Mouse (Mus musculus): Measurements from ENCODE around the gene Zfp68.

Zfp68 gene

DNA sequence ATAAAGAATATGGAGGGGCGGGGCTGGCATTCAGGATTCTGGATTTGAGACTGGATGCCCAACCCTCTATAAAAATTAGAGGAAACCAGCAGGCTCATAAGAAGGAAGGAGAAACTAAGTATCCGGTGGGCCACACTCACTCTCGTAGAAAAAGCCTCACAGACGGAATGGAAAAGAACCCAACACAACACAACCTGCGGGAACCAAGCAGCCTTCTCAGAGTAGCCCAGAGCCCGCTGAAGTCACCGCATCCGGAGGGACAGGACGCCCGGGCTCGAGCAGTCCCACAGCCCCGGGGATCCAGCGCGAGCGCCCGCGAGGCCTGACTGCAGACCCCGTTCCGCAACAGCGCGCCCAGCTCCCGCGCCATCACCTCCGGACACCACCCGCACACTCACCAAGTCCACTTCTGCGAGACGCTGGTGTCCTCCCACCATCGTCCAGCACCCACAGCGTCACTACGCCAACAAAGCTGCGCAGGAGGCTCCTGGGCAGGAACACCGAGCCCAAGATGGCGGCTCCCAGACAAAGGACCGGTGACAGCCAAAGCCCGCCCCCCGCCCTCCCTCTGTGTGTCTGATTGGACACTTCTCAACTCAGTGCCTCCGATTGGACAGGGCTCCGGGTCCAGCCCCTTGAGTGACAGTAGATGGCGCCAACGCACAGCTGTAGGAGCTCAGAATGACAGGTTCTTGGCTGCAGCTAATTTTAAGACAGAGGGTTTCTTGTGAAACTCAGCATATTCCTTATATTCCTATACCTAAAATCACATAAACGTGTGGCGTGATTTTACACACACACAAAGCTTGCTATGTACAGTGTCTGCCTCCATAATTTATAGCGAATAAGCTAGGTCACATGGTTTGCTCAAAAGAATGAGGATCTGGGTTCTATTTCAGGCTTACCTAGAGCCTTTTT, at the start of gene Zfp68:
Zfp68 (minus strand) TSS at position 551 of the 918 bp plus-strand sequence.
- H3K36me3 ChIP-seq (ENCODE audit: control insufficient read depth, insufficient read depth, low read length, poor library complexity, severe bottlenecking): 0 out of 2 replicates have a peak, but pooled peaks cover 2% of the 10 kb centered on the region
- no peaks in the 10 kb centered on the region for H3K27me3 ChIP-seq (ENCODE audit: control insufficient read depth, insufficient read depth, low read length, poor library complexity, severe bottlenecking)
- DNase-seq (ENCODE audit: low read depth, low spot score): peak; percentile 97

DNA sequence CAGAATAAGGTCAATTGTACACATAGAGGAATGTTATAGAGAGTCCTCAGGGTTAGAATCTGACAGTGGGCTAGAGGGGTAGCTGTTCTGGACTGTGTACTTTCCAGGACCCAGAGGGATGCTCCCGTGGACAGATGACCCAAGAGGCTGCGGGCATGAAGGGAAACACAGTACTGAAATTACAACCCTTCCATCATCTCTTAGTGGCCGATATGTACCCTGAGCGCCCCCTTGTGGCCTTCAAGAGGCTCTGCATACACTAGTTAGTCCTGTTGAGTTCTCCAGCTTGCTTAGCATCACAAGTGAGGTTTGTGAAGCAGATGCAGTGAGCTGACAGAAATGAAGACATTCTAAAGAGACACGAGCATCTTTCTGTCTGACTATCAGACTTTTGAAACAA, 39.4 kb upstream of the Zfp68 start:
- peak; percentile 85 for DNase-seq (ENCODE audit: low read depth, low spot score)
- no peaks in the 10 kb centered on the region for H3K27me3 ChIP-seq (ENCODE audit: control insufficient read depth, insufficient read depth, low read length, poor library complexity, severe bottlenecking)
- H3K36me3 ChIP-seq (ENCODE audit: control insufficient read depth, insufficient read depth, low read length, poor library complexity, severe bottlenecking): no peaks in the 10 kb centered on the region

DNA sequence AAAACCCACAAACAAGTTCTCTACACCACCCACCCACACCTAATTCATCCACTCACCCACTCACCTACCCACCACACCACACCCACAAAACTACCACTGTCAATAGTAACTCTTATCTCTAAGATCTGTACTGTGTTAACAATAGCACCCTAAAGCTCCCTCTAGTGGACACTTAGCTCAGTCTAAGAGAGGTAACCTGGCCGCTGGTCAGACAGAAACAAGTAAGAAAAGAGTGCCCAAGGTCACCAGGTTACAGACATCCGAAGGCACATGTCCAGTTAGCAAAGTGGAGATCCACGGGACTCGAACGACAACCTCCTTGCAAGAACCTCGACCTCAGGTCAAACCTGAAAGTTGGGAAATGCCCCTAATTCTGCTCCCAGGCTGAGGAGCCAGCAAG, 38.3 kb upstream of the Zfp68 start:
- no peaks in the 10 kb centered on the region for H3K36me3 ChIP-seq (ENCODE audit: control insufficient read depth, insufficient read depth, low read length, poor library complexity, severe bottlenecking)
- peak; percentile 82 for DNase-seq (ENCODE audit: low read depth, low spot score)
- H3K27me3 ChIP-seq (ENCODE audit: control insufficient read depth, insufficient read depth, low read length, poor library complexity, severe bottlenecking): no peaks in the 10 kb centered on the region

DNA sequence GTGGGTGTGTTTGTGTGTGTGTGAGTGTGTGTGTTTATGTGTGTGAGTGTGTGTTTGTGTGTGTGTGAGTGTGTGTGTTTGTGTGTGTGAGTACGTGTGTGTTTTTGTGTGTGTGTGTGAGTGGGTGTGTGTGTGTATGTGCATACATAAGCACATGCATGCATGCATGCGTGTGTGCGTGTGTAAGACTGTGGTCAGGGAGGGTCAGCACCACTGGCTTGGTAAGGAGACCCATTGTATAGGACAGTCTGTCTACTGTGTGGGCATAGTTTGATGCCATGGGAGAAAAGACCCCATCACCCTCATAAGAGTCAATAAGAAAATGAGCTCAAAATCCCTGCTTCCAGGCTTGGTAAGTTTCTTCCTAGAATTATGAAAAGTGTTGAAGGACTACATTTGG, 37.8 kb upstream of the Zfp68 start:
- H3K27me3 ChIP-seq (ENCODE audit: control insufficient read depth, insufficient read depth, low read length, poor library complexity, severe bottlenecking): no peaks in the 10 kb centered on the region
- peak; percentile 2 for DNase-seq (ENCODE audit: low read depth, low spot score)

DNA sequence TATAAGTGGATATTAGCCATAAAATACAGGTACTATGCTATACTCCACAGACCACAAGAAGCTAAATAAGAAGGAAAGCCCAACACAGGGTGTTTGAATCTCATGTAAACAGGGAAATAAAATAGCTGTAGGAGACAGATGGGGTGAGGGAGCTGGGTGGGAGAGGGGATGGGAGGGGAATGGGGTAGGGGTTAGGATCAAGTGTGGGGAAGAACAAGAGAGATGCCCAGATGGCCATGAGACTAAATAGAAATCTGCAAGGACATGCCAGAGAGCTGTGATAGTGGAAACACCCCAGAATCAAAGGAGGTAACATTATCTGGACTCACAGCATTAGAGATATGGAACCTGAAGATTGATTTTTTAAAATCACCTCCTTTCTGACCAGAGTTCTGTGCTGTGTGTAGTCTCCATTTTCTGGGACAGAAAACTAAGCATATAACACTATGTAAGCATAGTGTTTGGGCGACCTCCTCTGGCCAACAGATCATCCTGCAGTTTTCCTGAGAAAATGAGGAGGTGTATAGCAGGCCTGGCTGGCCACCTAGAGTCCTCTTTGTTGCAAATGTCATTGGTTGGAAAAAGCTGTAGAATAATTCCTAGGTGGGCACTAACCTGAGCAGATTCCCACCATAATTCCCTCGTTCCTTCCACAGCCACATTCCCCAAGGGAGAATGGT, 37.1 kb upstream of the Zfp68 start:
- peak; percentile 63 for DNase-seq (ENCODE audit: low read depth, low spot score)
- no peaks in the 10 kb centered on the region for H3K36me3 ChIP-seq (ENCODE audit: control insufficient read depth, insufficient read depth, low read length, poor library complexity, severe bottlenecking)
- no peaks in the 10 kb centered on the region for H3K27me3 ChIP-seq (ENCODE audit: control insufficient read depth, insufficient read depth, low read length, poor library complexity, severe bottlenecking)

More for the DNA sequence above, 37.8 kb upstream of the Zfp68 start:
- no peaks in the 10 kb centered on the region for H3K36me3 ChIP-seq (ENCODE audit: control insufficient read depth, insufficient read depth, low read length, poor library complexity, severe bottlenecking)

DNA sequence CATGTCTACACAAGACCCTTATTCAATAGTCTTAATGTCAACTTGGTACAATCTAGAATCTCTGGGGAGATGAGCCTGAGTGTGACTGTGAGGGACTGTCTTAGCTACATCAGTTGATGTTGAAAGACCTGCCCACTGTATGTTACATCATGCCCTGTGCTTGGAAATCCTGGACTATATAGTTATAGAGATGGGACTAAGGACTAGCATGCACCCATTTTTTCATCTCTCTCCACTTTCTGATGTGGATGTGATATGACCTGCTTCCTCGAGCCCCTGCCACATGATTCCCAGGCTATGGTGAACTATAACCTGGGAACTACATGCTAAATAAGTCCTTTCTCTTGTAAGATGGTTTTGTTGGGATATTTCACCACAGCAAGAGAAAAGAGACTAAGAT, 33.4 kb upstream of the Zfp68 start:
- no peak for DNase-seq (ENCODE audit: low read depth, low spot score)
- no peaks in the 10 kb centered on the region for H3K36me3 ChIP-seq (ENCODE audit: control insufficient read depth, insufficient read depth, low read length, poor library complexity, severe bottlenecking)
- H3K27me3 ChIP-seq (ENCODE audit: control insufficient read depth, insufficient read depth, low read length, poor library complexity, severe bottlenecking): no peaks in the 10 kb centered on the region

DNA sequence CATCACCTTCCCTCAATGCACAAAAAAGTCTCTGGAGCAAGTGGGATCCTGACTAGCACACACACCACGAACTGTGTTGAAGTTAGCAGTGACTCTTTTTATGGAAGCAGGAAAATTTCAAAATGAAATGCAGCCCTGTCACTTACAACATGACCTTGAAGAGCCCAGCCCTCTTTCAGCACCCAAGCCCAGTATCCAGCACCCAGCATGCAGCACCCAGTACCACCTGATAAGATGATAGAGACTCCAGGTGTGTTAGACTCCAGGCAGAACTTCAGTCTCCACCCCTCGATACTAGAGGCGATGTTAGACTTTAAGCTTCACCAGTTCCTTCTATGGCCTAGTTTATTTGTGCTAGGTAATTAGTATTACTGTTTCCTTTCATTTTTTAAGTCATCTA, 22.2 kb upstream of the Zfp68 start:
- 0 out of 2 replicates have a peak, but pooled peaks cover 4% of the 10 kb centered on the region for H3K36me3 ChIP-seq (ENCODE audit: control insufficient read depth, insufficient read depth, low read length, poor library complexity, severe bottlenecking)
- H3K27me3 ChIP-seq (ENCODE audit: control insufficient read depth, insufficient read depth, low read length, poor library complexity, severe bottlenecking): no peaks in the 10 kb centered on the region
- DNase-seq (ENCODE audit: low read depth, low spot score): no peak

DNA sequence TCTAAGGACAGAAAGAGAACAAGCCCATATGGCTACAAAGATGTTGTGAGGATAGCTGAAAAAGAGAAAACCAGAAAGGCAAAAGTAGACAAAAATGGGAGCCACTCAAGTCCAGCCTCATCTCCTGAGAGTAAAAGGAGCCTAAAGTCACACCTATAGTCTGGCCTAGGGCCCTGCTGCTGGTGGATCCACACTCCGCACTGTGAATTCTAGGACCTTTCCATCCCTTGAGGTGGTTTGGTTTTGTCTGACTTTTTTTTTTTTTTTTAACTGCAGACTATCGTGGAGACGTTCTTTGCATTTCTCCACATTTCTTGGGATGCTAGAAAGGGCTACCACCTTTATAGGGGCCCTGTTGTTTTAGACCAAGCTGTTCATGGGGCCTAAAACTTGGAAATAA, 21.5 kb upstream of the Zfp68 start:
- no peak for DNase-seq (ENCODE audit: low read depth, low spot score)
- H3K36me3 ChIP-seq (ENCODE audit: control insufficient read depth, insufficient read depth, low read length, poor library complexity, severe bottlenecking): 0 out of 2 replicates have a peak, but pooled peaks cover 4% of the 10 kb centered on the region

DNA sequence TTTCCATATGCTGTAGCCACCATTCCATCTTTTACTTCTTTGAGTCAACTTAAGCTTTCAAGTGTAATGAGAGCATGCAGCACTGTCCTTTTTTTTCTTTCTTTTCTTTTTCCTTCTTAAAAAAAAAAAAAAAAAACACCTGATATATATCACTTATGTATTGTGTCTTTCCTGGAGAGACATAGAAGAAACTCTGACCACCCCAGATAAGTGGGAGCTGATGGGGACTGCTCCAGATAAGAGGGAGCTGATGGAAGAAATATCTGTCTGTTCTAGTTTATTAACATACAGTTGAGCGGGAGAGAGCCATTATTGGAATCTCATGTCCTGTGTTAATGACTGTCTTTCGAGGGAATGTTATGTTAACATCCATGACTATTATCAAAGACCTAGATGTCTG, 16.9 kb upstream of the Zfp68 start:
- 0 out of 2 replicates have a peak, but pooled peaks cover 4% of the 10 kb centered on the region for H3K36me3 ChIP-seq (ENCODE audit: control insufficient read depth, insufficient read depth, low read length, poor library complexity, severe bottlenecking)
- no peak for DNase-seq (ENCODE audit: low read depth, low spot score)
- no peaks in the 10 kb centered on the region for H3K27me3 ChIP-seq (ENCODE audit: control insufficient read depth, insufficient read depth, low read length, poor library complexity, severe bottlenecking)

More for the DNA sequence above, 21.5 kb upstream of the Zfp68 start:
- H3K27me3 ChIP-seq (ENCODE audit: control insufficient read depth, insufficient read depth, low read length, poor library complexity, severe bottlenecking): no peaks in the 10 kb centered on the region

DNA sequence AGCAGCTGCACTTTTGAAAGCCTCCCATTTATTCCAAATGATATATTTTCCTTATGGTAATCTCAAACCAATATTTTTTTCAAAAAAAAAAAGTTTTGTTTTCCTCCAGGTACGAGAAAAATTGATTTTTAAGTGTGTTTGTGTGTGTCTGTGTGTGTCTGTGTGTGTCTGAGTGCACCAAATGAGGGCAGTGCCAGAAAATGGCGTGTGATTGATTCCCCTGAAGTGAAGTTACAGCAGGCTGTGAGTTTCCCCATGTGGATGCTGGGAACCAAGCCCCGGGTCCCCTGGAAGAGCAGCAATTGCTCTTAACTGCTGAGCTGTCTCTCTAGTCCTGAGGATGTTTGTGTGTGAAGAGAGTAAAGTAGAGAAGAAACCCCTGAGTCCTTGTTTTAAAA, 3.9 kb upstream of the Zfp68 start:
- H3K36me3 ChIP-seq (ENCODE audit: control insufficient read depth, insufficient read depth, low read length, poor library complexity, severe bottlenecking): no peaks in the 10 kb centered on the region
- no peak for DNase-seq (ENCODE audit: low read depth, low spot score)
- no peaks in the 10 kb centered on the region for H3K27me3 ChIP-seq (ENCODE audit: control insufficient read depth, insufficient read depth, low read length, poor library complexity, severe bottlenecking)

DNA sequence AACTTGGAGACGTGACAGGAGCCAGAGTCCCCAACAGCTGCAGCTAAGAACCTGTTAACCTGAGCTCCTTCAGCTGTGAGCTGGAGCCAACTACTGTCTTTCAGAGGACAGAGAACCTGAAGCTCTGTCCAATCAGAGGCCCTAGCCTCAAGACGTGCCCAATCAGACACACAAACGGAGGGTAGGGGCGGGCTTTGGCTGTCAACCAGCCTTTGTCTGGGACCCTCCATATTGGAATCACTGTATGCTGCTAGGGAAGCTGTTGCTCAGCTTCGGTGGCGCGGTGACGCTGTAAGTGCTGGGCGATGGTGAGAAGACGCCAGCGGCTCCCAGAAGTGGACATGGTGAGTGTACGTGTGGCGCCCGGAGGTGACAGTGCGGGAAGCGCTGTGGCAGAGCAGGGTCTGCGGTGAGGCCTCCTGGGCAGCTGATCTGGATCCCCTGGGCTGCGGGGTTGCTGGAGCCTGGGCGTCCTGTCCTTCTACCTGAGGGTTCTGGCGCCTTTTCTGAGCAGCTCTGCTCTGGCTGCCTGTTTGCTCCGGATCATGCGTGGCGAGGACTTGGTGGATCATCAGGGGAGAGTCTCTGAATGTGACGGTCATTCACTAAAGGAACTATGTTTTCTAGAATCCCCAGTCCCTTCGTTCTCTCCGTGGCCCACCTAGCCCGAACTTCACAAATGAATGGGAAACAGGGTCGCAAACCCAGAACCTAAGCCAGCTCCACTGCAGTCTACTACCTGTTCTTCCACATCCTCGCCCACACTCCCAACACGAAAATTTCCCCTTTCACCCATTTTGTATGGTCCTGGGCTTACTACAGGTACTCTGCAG, 3.3 kb upstream of the Zfp68 start, which contains the start of gene A430033K04Rik:
A430033K04Rik (plus strand) TSS at position 215 of the 833 bp plus-strand sequence.
- Histone ChIP-seq H3K27me3 (ENCODE audit: control insufficient read depth, insufficient read depth, low read length, poor library complexity, severe bottlenecking) (no peaks in the 10 kb centered on the region), H3K36me3 (ENCODE audit: control insufficient read depth, insufficient read depth, low read length, poor library complexity, severe bottlenecking) (no peaks in the 10 kb centered on the region)
- DNase-seq (ENCODE audit: low read depth, low spot score): peak; percentile 95

DNA sequence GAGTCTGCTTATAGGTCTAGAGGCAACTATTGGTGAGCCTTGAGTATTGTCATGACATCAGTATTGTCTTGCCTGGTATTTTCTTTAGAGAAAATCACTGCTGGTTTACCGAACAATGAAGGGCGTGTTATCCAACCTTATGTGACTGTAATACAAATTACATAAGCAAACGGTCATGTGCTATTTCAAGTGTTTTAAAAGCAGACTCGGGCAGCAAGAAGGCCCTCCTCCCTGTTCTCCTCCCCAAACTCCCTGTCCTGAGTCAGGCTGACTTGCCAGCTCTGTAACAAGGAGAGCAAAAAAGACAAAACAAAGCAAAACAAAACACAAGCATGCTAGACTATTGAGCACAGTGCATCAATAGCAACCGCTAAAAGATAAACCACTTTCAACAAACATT, 1.3 kb upstream of the Zfp68 start:
- no peak for DNase-seq (ENCODE audit: low read depth, low spot score)
- Histone ChIP-seq H3K36me3 (ENCODE audit: control insufficient read depth, insufficient read depth, low read length, poor library complexity, severe bottlenecking) (0 out of 2 replicates have a peak, but pooled peaks cover 2% of the 10 kb centered on the region), H3K27me3 (ENCODE audit: control insufficient read depth, insufficient read depth, low read length, poor library complexity, severe bottlenecking) (no peaks in the 10 kb centered on the region)

DNA sequence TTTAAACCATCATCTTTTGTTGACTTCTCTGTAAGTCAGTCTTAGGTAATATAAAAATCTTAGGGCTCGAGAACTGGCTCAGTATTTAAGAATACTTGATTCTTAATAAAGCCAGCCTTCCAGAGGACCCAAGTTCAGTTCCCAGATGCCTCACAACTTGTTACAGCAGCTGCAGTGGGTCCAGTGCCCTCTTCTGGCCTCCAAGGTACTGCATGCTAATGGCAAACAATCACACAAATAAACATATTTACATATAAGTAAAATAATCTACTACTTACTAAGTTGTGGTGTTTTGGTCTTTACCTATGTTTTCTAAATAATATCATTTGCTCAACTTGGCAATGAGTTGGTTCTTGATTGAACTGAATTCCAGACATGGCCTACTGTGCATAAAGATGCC, 1.2 kb downstream of the Zfp68 start:
- Histone ChIP-seq H3K27me3 (ENCODE audit: control insufficient read depth, insufficient read depth, low read length, poor library complexity, severe bottlenecking) (no peaks in the 10 kb centered on the region; the same call in 1 of the 2 replicates), H3K36me3 (ENCODE audit: control insufficient read depth, insufficient read depth, low read length, poor library complexity, severe bottlenecking) (peaks cover 3% of the 10 kb centered on the region; the same call in 1 of the 2 replicates)
- DNase-seq (ENCODE audit: low read depth, low spot score): peak; percentile 57

DNA sequence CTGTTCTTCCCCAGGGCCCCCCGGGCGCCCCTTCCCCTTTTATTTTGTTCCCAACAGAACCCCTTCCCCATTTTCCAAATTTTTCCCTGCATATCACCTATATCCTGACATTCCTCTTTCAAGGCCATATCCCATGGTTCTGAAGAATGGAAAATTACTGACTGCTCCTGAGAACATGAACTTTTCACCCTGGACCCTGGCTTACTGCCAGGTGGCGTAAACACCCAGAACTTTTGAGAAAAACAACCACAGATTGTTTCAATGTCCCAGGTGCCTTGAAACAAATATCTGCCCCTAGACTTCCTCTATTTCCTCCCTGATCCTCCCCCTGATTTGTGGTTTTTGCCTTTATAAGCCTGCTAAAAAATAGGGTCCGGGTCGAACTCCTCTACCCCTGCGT, 32.2 kb downstream of the Zfp68 start:
- Histone ChIP-seq H3K36me3 (ENCODE audit: control insufficient read depth, insufficient read depth, low read length, poor library complexity, severe bottlenecking) (no peaks in the 10 kb centered on the region), H3K27me3 (ENCODE audit: control insufficient read depth, insufficient read depth, low read length, poor library complexity, severe bottlenecking) (no peaks in the 10 kb centered on the region)
- DNase-seq (ENCODE audit: low read depth, low spot score): no peak
